8 mouse cellular contexts compared by ENCODE assay signal in the genomic region with DNA sequence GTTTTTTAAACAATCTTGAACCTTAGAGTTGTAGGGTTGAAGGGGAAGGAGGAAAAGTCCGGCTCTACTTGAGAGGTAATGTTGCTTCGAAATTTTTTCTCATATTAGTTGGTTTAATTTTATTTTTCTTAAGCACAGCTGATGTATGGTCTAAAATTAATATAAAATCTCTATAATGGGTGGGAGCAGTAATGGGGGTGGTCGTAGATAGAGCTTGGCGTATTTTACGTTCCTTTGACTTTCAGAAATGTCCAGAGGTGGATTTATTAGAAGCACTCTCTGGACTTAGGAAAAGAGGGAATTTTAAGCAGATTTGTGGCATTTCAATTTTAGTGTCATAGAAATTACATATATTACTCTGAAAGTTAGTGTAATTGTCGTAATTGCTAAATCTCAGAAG. TPM values are rescaled to one million over a fixed set of nuclear protein-coding genes. Genes with fewer than 3 reads are reported as not detected.
DNase-seq lines count a peak whose midpoint lies in the region; ATAC-seq and TF ChIP-seq lines count a peak whose summit lies in the region.
"Had no signal": no experiment of that assay in that cellular context is flagged by ENCODE, and none has a peak within 500 bp of the region (broad histone marks: within the 10 kb centered on the region; RNA-seq: fewer than 3 reads in every experiment).

No protein-coding gene starts in this region.

- TF ChIP-seq POLR2A in limb, embryonic 14.5 days (IDR thresholded peaks at IDR 0.05; ENCODE audit: borderline replicate concordance, extremely low read depth, insufficient read depth, insufficient read length), result no peak

- H3K27me3 ChIP-seq in kidney, postnatal 0 days (ENCODE audit: insufficient read depth, low read length), result no peaks in the 10 kb centered on the region
- H3K27me3 ChIP-seq in forebrain, embryonic 12.5 days, result no peaks in the 10 kb centered on the region
- H3K27me3 ChIP-seq in limb, embryonic 14.5 days (ENCODE audit: control insufficient read depth, insufficient read depth, low read length), result no peaks in the 10 kb centered on the region
- no peaks in the 10 kb centered on the region for H3K27me3 ChIP-seq in neural tube, embryonic 15.5 days (replicated peaks)

- no peak overlapping the region for H3K27ac ChIP-seq in kidney, postnatal 0 days
- H3K27ac ChIP-seq in forebrain, embryonic 12.5 days, result no peak overlapping the region
- H3K27ac ChIP-seq in limb, embryonic 14.5 days (replicated peaks; ENCODE audit: low read depth, low read length), result no peak overlapping the region
- H3K27ac ChIP-seq in neural tube, embryonic 15.5 days (replicated peaks), result no peak overlapping the region

- H3K9me3 ChIP-seq in kidney, postnatal 0 days (replicated peaks; ENCODE audit: low read length), result no peaks in the 10 kb centered on the region
- no peaks in the 10 kb centered on the region for H3K9me3 ChIP-seq in forebrain, embryonic 12.5 days
- no peaks in the 10 kb centered on the region for H3K9me3 ChIP-seq in limb, embryonic 14.5 days (ENCODE audit: control insufficient read depth, low read length)
- H3K9me3 ChIP-seq in neural tube, embryonic 15.5 days (replicated peaks), result no peaks in the 10 kb centered on the region

- H3K36me3 ChIP-seq in kidney, postnatal 0 days (ENCODE audit: insufficient read depth, low read length), result no peaks in the 10 kb centered on the region
- H3K36me3 ChIP-seq in forebrain, embryonic 12.5 days (replicated peaks), result no peaks in the 10 kb centered on the region
- no peaks in the 10 kb centered on the region for H3K36me3 ChIP-seq in limb, embryonic 14.5 days (ENCODE audit: control insufficient read depth, insufficient read depth, low read length)
- no peaks in the 10 kb centered on the region for H3K36me3 ChIP-seq in neural tube, embryonic 15.5 days

- TF ChIP-seq CTCF in kidney, postnatal 0 days (IDR thresholded peaks at IDR 0.05; ENCODE audit: low read depth), result no peak

- H3K9ac ChIP-seq in kidney, postnatal 0 days (ENCODE audit: low read depth, low read length), result no peak overlapping the region
- H3K9ac ChIP-seq in forebrain, embryonic 12.5 days, result no peak overlapping the region
- no peak overlapping the region for H3K9ac ChIP-seq in limb, embryonic 14.5 days (ENCODE audit: low read depth, low read length, severe bottlenecking)
- no peak overlapping the region for H3K9ac ChIP-seq in neural tube, embryonic 15.5 days (replicated peaks)

- H3K4me3 ChIP-seq in kidney, postnatal 0 days (replicated peaks; ENCODE audit: low read depth, low read length), result 0 out of 2 replicates have a peak overlapping the region, but pooled peaks have one; percentile 62
- no peak overlapping the region; the same call in 1 of the 2 replicates for H3K4me3 ChIP-seq in forebrain, embryonic 12.5 days (replicated peaks)
- H3K4me3 ChIP-seq in limb, embryonic 14.5 days (replicated peaks; ENCODE audit: low read length), result peak overlapping the region; percentile 56; the same call in 1 of the 2 replicates
- no peak overlapping the region for H3K4me3 ChIP-seq in neural tube, embryonic 15.5 days (replicated peaks)

- ATAC-seq in kidney, postnatal 0 days (replicated peaks; ENCODE audit: low FRiP score, low read depth), result no peak
- ATAC-seq in forebrain, embryonic 12.5 days (ENCODE audit: low FRiP score), result no peak
- ATAC-seq in limb, embryonic 14.5 days (ENCODE audit: low FRiP score, low read depth), result no peak
- no peak for ATAC-seq in neural tube, embryonic 15.5 days (ENCODE audit: low FRiP score)

- peak overlapping the region; percentile 34; the same call in 1 of the 2 replicates for H3K4me2 ChIP-seq in kidney, postnatal 0 days (ENCODE audit: low read length)
- H3K4me2 ChIP-seq in forebrain, embryonic 12.5 days, result peak overlapping the region; percentile 58
- peak overlapping the region; percentile 57; the same call in 1 of the 2 replicates for H3K4me2 ChIP-seq in limb, embryonic 14.5 days (replicated peaks; ENCODE audit: low read depth, low read length, severe bottlenecking)
- H3K4me2 ChIP-seq in neural tube, embryonic 15.5 days, result peak overlapping the region; percentile 48

- no peak for DNase-seq in kidney, postnatal 0 days (ENCODE audit: low spot score)
- no peak for DNase-seq in kidney, postnatal 14 days
- no peak for DNase-seq in limb, embryonic 14.5 days (ENCODE audit: low spot score)
- no peak for DNase-seq in left cerebral cortex, adult 11 months (ENCODE audit: low spot score)
- DNase-seq in frontal cortex, postnatal 25 days (ENCODE audit: low spot score in 2 of 2), result no peak

- H3K4me1 ChIP-seq in kidney, postnatal 0 days (replicated peaks; ENCODE audit: insufficient read depth, low read length), result no peaks in the 10 kb centered on the region
- H3K4me1 ChIP-seq in forebrain, embryonic 12.5 days, result no peaks in the 10 kb centered on the region
- no peaks in the 10 kb centered on the region for H3K4me1 ChIP-seq in limb, embryonic 14.5 days (ENCODE audit: control insufficient read depth, insufficient read depth, low read length)
- no peaks in the 10 kb centered on the region for H3K4me1 ChIP-seq in neural tube, embryonic 15.5 days

- WGBS in kidney, postnatal 0 days, result 78% methylated on average over 6 of the region's 6 CpGs
- 92% methylated on average over 6 of the region's 6 CpGs for WGBS in forebrain, embryonic 12.5 days
- WGBS in limb, embryonic 14.5 days, result 77% methylated on average over 6 of the region's 6 CpGs
- 85% methylated on average over 6 of the region's 6 CpGs for WGBS in neural tube, embryonic 15.5 days

RNA-seq across cellular contexts. Expression of a gene that starts 0.6 kb away (rescaled TPM):
- 12.0 and 12.3 TPM in 2 replicates for polyA plus RNA-seq in kidney, postnatal 0 days (2015; fragmentation: Nextera tagmentation; extraction: Ambion mirVana)
- 10.3 and 10.4 TPM in 2 replicates for polyA plus RNA-seq in forebrain, embryonic 12.5 days (2016; fragmentation: Nextera tagmentation; extraction: Ambion mirVana)
- polyA plus RNA-seq in limb, embryonic 14.5 days (2012; rRNA removed), result 7.6 and 8.0 TPM in 2 replicates
- polyA plus RNA-seq in limb, embryonic 14.5 days (2014; fragmentation: Nextera tagmentation; extraction: Ambion mirVana), result 9.7 and 12.6 TPM in 2 replicates
- polyA plus RNA-seq in neural tube, embryonic 15.5 days (2015; fragmentation: Nextera tagmentation; extraction: Ambion mirVana), result 20.0 and 20.7 TPM in 2 replicates

RNA-seq across cellular contexts. Expression of a gene that starts 24.3 kb away (rescaled TPM):
- 0.26 TPM in 1 of 2 replicates, not detected in the other for polyA plus RNA-seq in kidney, postnatal 0 days (2015; fragmentation: Nextera tagmentation; extraction: Ambion mirVana)
- 0.28 TPM in 1 of 2 replicates, not detected in the other for polyA plus RNA-seq in forebrain, embryonic 12.5 days (2016; fragmentation: Nextera tagmentation; extraction: Ambion mirVana)
- polyA plus RNA-seq in limb, embryonic 14.5 days (2012; rRNA removed), result 0.01 TPM in 1 of 2 replicates, not detected in the other
- not detected in 2 replicates for polyA plus RNA-seq in limb, embryonic 14.5 days (2014; fragmentation: Nextera tagmentation; extraction: Ambion mirVana)
- not detected in 2 replicates for polyA plus RNA-seq in neural tube, embryonic 15.5 days (2015; fragmentation: Nextera tagmentation; extraction: Ambion mirVana)
- polyA plus RNA-seq: small intestine, adult 2 months had no signal

Comparison
In these comparisons a context has a peak if more than half of its experiments do, and no peak if none do; other contexts are left out.
1. H3K4me3 ChIP-seq: peak in kidney, postnatal 0 days (single experiment) and limb, embryonic 14.5 days (single experiment); none in forebrain, embryonic 12.5 days (single experiment) and neural tube, embryonic 15.5 days (single experiment).
2. Peak in every context shown above with its lines, with median percentiles within 50 percentile points of each other: H3K4me2 ChIP-seq.